Mouse (Mus musculus): ENCODE data around the gene Serinc2. TPM values are rescaled to one million over a fixed set of nuclear protein-coding genes. Genes with fewer than 3 reads are reported as not detected.
A peak's percentile ranks its signal among the peaks of the same experiment; 100 is the strongest.

Serinc2 gene
- total and polyA plus RNA-seq, 3 experiments: 1.4 to 2.8 (median 1.8) TPM

- intact Hi-C loops (cut with DNase I): no loop called here
- H3K36me3 ChIP-seq (ENCODE audit: control insufficient read depth, insufficient read depth, low read length): no peaks in the 10 kb centered on the region
- 84% methylated on average over 7 of the region's 7 CpGs for WGBS
- H3K4me3 ChIP-seq: no peak overlapping the region
- no peaks in the 10 kb centered on the region for H3K79me2 ChIP-seq (replicated peaks; ENCODE audit: control insufficient read depth, insufficient read depth, low read length)
- H3K27me3 ChIP-seq (ENCODE audit: control insufficient read depth, insufficient read depth, low read length): no peaks in the 10 kb centered on the region
- H3K4me1 ChIP-seq (ENCODE audit: control insufficient read depth, insufficient read depth, low read length): peaks cover 1% of the 10 kb centered on the region; the same call in 1 of the 2 replicates
- DNase-seq: no peak
- no peak for TF ChIP-seq POLR2A (IDR thresholded peaks at IDR 0.05; ENCODE audit: insufficient read depth, low read depth, low read length)
- no peak for TF ChIP-seq EP300 (IDR thresholded peaks at IDR 0.05; ENCODE audit: insufficient read depth, low read depth, low read length)
- no peak for TF ChIP-seq CTCF (IDR thresholded peaks at IDR 0.05)
- no peak overlapping the region for H3K27ac ChIP-seq
- no peak overlapping the region for H3K9ac ChIP-seq (ENCODE audit: low read depth, low read length)
Observed at GRCm38 (mm10) chr4:130321640-130322039, 42.6 kb upstream of the Serinc2 start.

GRCm38 (mm10) chr4:130319564-130319963 lies 40.6 kb upstream of the Serinc2 start:
- no peak for DNase-seq
- H3K9ac ChIP-seq (ENCODE audit: low read depth, low read length): no peak overlapping the region
- H3K4me1 ChIP-seq (ENCODE audit: control insufficient read depth, insufficient read depth, low read length): peaks cover 1% of the 10 kb centered on the region; the same call in 1 of the 2 replicates
- H3K79me2 ChIP-seq (replicated peaks; ENCODE audit: control insufficient read depth, insufficient read depth, low read length): no peaks in the 10 kb centered on the region
- TF ChIP-seq EP300 (IDR thresholded peaks at IDR 0.05; ENCODE audit: insufficient read depth, low read depth, low read length) (no peak), CTCF (IDR thresholded peaks at IDR 0.05) (no peak), POLR2A (IDR thresholded peaks at IDR 0.05; ENCODE audit: insufficient read depth, low read depth, low read length) (no peak)
- WGBS: 84% methylated on average over 7 of the region's 7 CpGs
- H3K36me3 ChIP-seq (ENCODE audit: control insufficient read depth, insufficient read depth, low read length): no peaks in the 10 kb centered on the region
- no peak overlapping the region for H3K4me3 ChIP-seq
- no peak overlapping the region for H3K27ac ChIP-seq
- no peaks in the 10 kb centered on the region for H3K27me3 ChIP-seq (ENCODE audit: control insufficient read depth, insufficient read depth, low read length)
- intact Hi-C loops (cut with DNase I): no loop called here

- H3K79me2 ChIP-seq (replicated peaks; ENCODE audit: control insufficient read depth, insufficient read depth, low read length): no peaks in the 10 kb centered on the region
- H3K4me1 ChIP-seq (ENCODE audit: control insufficient read depth, insufficient read depth, low read length): 0 out of 2 replicates have a peak, but pooled peaks cover 1% of the 10 kb centered on the region
- peaks cover 3% of the 10 kb centered on the region for H3K36me3 ChIP-seq (ENCODE audit: control insufficient read depth, insufficient read depth, low read length)
- no peak for DNase-seq
- intact Hi-C loops (cut with DNase I): no loop called here
- 76% methylated on average over 3 of the region's 3 CpGs for WGBS
- H3K27me3 ChIP-seq (ENCODE audit: control insufficient read depth, insufficient read depth, low read length): no peaks in the 10 kb centered on the region
- H3K9ac ChIP-seq (ENCODE audit: low read depth, low read length): no peak overlapping the region
- TF ChIP-seq POLR2A (IDR thresholded peaks at IDR 0.05; ENCODE audit: insufficient read depth, low read depth, low read length): no peak
- no peak overlapping the region for H3K27ac ChIP-seq
- no peak overlapping the region for H3K4me3 ChIP-seq
Observed at GRCm38 (mm10) chr4:130318122-130318521, 39.1 kb upstream of the Serinc2 start.

- H3K27ac ChIP-seq: 0 out of 2 replicates have a peak overlapping the region, but pooled peaks have one; percentile 17
- H3K36me3 ChIP-seq (ENCODE audit: control insufficient read depth, insufficient read depth, low read length): peaks cover 7% of the 10 kb centered on the region
- H3K4me3 ChIP-seq: no peak overlapping the region
- no peak for DNase-seq
- no peaks in the 10 kb centered on the region for H3K27me3 ChIP-seq (ENCODE audit: control insufficient read depth, insufficient read depth, low read length)
- H3K79me2 ChIP-seq (replicated peaks; ENCODE audit: control insufficient read depth, insufficient read depth, low read length): no peaks in the 10 kb centered on the region
- H3K4me1 ChIP-seq (ENCODE audit: control insufficient read depth, insufficient read depth, low read length): 0 out of 2 replicates have a peak, but pooled peaks cover 1% of the 10 kb centered on the region
- H3K9ac ChIP-seq (ENCODE audit: low read depth, low read length): no peak overlapping the region
- intact Hi-C loops (cut with DNase I): no loop called here
- 61% methylated on average over 10 of the region's 10 CpGs for WGBS
- peak; percentile 22 for TF ChIP-seq CTCF (IDR thresholded peaks at IDR 0.05)
- no peak for TF ChIP-seq POLR2A (IDR thresholded peaks at IDR 0.05; ENCODE audit: insufficient read depth, low read depth, low read length)
- TF ChIP-seq EP300 (IDR thresholded peaks at IDR 0.05; ENCODE audit: insufficient read depth, low read depth, low read length): 0 out of 2 replicates have a peak, but pooled peaks have one; percentile 15
Observed at GRCm38 (mm10) chr4:130316691-130317090, 37.7 kb upstream of the Serinc2 start.

- Histone ChIP-seq H3K9ac (ENCODE audit: low read depth, low read length) (no peak overlapping the region), H3K4me1 (ENCODE audit: control insufficient read depth, insufficient read depth, low read length) (0 out of 2 replicates have a peak, but pooled peaks cover 1% of the 10 kb centered on the region), H3K4me3 (no peak overlapping the region), H3K79me2 (replicated peaks; ENCODE audit: control insufficient read depth, insufficient read depth, low read length) (no peaks in the 10 kb centered on the region), H3K36me3 (ENCODE audit: control insufficient read depth, insufficient read depth, low read length) (peaks cover 7% of the 10 kb centered on the region), H3K27me3 (ENCODE audit: control insufficient read depth, insufficient read depth, low read length) (no peaks in the 10 kb centered on the region), H3K27ac (peak overlapping the region; percentile 27)
- 43% methylated on average over 13 of the region's 13 CpGs for WGBS
- intact Hi-C loops (cut with DNase I): no loop called here
- no peak for TF ChIP-seq CTCF (IDR thresholded peaks at IDR 0.05)
- peak; percentile 11 for TF ChIP-seq POLR2A (IDR thresholded peaks at IDR 0.05; ENCODE audit: insufficient read depth, low read depth, low read length)
- no peak for TF ChIP-seq EP300 (IDR thresholded peaks at IDR 0.05; ENCODE audit: insufficient read depth, low read depth, low read length)
- no peak for DNase-seq
Observed at GRCm38 (mm10) chr4:130315771-130316527, 36.9 kb upstream of the Serinc2 start.

GRCm38 (mm10) chr4:130313552-130313951 lies 34.5 kb upstream of the Serinc2 start:
- Histone ChIP-seq H3K27ac (peak overlapping the region; percentile 63), H3K36me3 (ENCODE audit: control insufficient read depth, insufficient read depth, low read length) (peaks cover 7% of the 10 kb centered on the region), H3K4me1 (ENCODE audit: control insufficient read depth, insufficient read depth, low read length) (0 out of 2 replicates have a peak, but pooled peaks cover 1% of the 10 kb centered on the region), H3K4me3 (no peak overlapping the region), H3K79me2 (replicated peaks; ENCODE audit: control insufficient read depth, insufficient read depth, low read length) (no peaks in the 10 kb centered on the region; the same call in 1 of the 2 replicates), H3K9ac (ENCODE audit: low read depth, low read length) (no peak overlapping the region), H3K27me3 (ENCODE audit: control insufficient read depth, insufficient read depth, low read length) (peaks cover 3% of the 10 kb centered on the region; the same call in 1 of the 2 replicates)
- 60% methylated on average over 4 of the region's 4 CpGs for WGBS
- intact Hi-C loops (cut with DNase I): no loop called here
- DNase-seq: no peak
- TF ChIP-seq CTCF (IDR thresholded peaks at IDR 0.05) (no peak), POLR2A (IDR thresholded peaks at IDR 0.05; ENCODE audit: insufficient read depth, low read depth, low read length) (peak; percentile 27; the same call in 1 of the 2 replicates)

Measured in heart, adult 2 months (tissue).